Mouse (Mus musculus) lung, embryonic 15.5 days (tissue): Measurements from ENCODE around the gene Gm16867. TPM values are rescaled to one million over a fixed set of nuclear protein-coding genes. Genes with fewer than 3 reads are reported as not detected.
"Not testable (repeated sequence)": the region's sequence is repeated elsewhere in the genome, so short reads cannot be mapped to it uniquely, and the experiment has no call there.

Source experiments
- ATAC-seq: fragments of 200-750 bp; cut with Nextera tagmentation; 2 replicates; pipeline ENCODE4 v1.8.0; 2017; ENCODE audit warnings: moderate number of reproducible peaks, borderline replicate concordance; ENCODE audit not compliant: low FRiP score, low TSS enrichment; ENCODE audit errors: extremely low read depth
- H3K27ac ChIP-seq: fragments of 300-500 bp; sonication (generic); 2 replicates; pipeline ENCODE4 v1.5.1; 2015; ENCODE audit warnings: moderate library complexity, mild to moderate bottlenecking, inconsistent platforms
- H3K27me3 ChIP-seq: fragments of 300-500 bp; sonication (generic); 2 replicates; pipeline ENCODE4 v1.6.1; 2015; ENCODE audit warnings: inconsistent platforms
- H3K36me3 ChIP-seq: fragments of 300-500 bp; sonication (generic); 2 replicates; pipeline ENCODE4 v1.6.1; 2015; ENCODE audit warnings: inconsistent platforms
- H3K4me1 ChIP-seq: fragments of 300-500 bp; sonication (generic); 2 replicates; pipeline ENCODE4 v1.6.1; 2015; ENCODE audit warnings: inconsistent platforms
- H3K4me2 ChIP-seq: fragments of 300-500 bp; sonication (generic); 2 replicates; pipeline ENCODE4 v1.6.1; 2015; ENCODE audit warnings: inconsistent platforms, mild to moderate bottlenecking, moderate library complexity
- H3K4me3 ChIP-seq: fragments of 300-500 bp; sonication (generic); 2 replicates; pipeline ENCODE4 v1.5.1; 2015; ENCODE audit warnings: mild to moderate bottlenecking, inconsistent platforms
- H3K9ac ChIP-seq: fragments of 300-500 bp; sonication (generic); 2 replicates; pipeline ENCODE4 v1.6.1; 2015; ENCODE audit warnings: inconsistent platforms
- H3K9me3 ChIP-seq: fragments of 300-500 bp; sonication (generic); 2 replicates; pipeline ENCODE4 v1.6.1; 2016; ENCODE audit warnings: inconsistent platforms
- WGBS: fragments of 180-500 bp; shearing (Covaris S2); methylation state at CpG from one replicate; pipeline ENCODE4 v1.1.7; 2015; 5-methylcytosine and 5-hydroxymethylcytosine counted together
- polyA plus RNA-seq: library from polyadenylated mRNA; unstranded; fragments of >200 nt; fragmentation: Nextera tagmentation; extraction: Ambion mirVana; gene quantifications from 2 replicates; pipeline ENCODE4 v1.2.1, GENCODE M21; 2015

Gm16867 gene
- polyA plus RNA-seq: not detected in 2 replicates

DNA sequence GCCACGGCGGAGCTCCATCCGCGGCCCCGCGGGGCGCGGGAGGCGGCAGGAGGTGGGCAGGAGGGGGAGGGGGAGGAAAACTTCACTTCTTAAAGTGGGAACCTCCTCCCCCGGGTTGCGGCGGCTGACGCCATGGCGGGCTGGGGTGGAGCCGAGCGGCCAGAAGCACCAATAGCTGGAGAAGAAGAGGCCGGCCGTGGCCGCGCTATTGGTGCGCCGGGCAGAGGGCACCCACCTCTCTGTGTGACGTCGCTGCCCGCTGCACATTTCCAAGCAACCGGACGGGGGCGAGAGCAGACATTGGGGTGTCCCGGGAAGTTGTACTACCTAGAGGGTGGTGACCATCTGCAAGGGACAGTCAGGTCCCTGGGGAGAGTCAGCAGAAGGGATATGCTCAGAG lies at the start of gene Gm16867:
Gene Gm16867 (minus strand): TSS at position 189 of the 400 bp plus-strand sequence.
- not testable (repeated sequence) for H3K9me3 ChIP-seq, H3K27me3 ChIP-seq
- WGBS: no CpG with 5 or more reads among the region's 29 CpGs

GRCm38 (mm10) chr14:69547310-69547709 lies 44.1 kb upstream of the Gm16867 start:
- H3K4me2 ChIP-seq, H3K4me3 ChIP-seq, H3K9ac ChIP-seq, H3K27me3 ChIP-seq, ATAC-seq, H3K27ac ChIP-seq, H3K4me1 ChIP-seq, H3K36me3 ChIP-seq, H3K9me3 ChIP-seq: not testable (repeated sequence)
- no CpG with 5 or more reads among the region's 4 CpGs for WGBS

More for the DNA sequence above, at the start of gene Gm16867:
- H3K9ac ChIP-seq, H3K36me3 ChIP-seq, H3K4me1 ChIP-seq, H3K27ac ChIP-seq, H3K4me2 ChIP-seq, H3K4me3 ChIP-seq: not testable (repeated sequence)
- ATAC-seq: peak; percentile 99

- not testable (repeated sequence) for H3K27me3 ChIP-seq, H3K9ac ChIP-seq, H3K27ac ChIP-seq, H3K4me2 ChIP-seq, H3K4me1 ChIP-seq, ATAC-seq, H3K9me3 ChIP-seq, H3K4me3 ChIP-seq, H3K36me3 ChIP-seq
- WGBS: no CpG with 5 or more reads among the region's 2 CpGs
These were observed 41.9 kb upstream of the Gm16867 start for GRCm38 (mm10) chr14:69545052-69545451.

GRCm38 (mm10) chr14:69544033-69544432 lies 40.9 kb upstream of the Gm16867 start:
- no CpG with 5 or more reads among the region's 7 CpGs for WGBS

GRCm38 (mm10) chr14:69542695-69543094 lies 39.5 kb upstream of the Gm16867 start:
- WGBS: no CpG with 5 or more reads among the region's 7 CpGs
- H3K4me3 ChIP-seq, H3K27me3 ChIP-seq, H3K36me3 ChIP-seq, H3K9me3 ChIP-seq, H3K27ac ChIP-seq, ATAC-seq, H3K4me2 ChIP-seq, H3K9ac ChIP-seq, H3K4me1 ChIP-seq: not testable (repeated sequence)

More at GRCm38 (mm10) chr14:69544033-69544432, 40.9 kb upstream of the Gm16867 start:
- not testable (repeated sequence) for H3K27ac ChIP-seq, H3K9ac ChIP-seq, H3K27me3 ChIP-seq, H3K9me3 ChIP-seq, ATAC-seq, H3K4me3 ChIP-seq, H3K36me3 ChIP-seq, H3K4me2 ChIP-seq, H3K4me1 ChIP-seq

DNA sequence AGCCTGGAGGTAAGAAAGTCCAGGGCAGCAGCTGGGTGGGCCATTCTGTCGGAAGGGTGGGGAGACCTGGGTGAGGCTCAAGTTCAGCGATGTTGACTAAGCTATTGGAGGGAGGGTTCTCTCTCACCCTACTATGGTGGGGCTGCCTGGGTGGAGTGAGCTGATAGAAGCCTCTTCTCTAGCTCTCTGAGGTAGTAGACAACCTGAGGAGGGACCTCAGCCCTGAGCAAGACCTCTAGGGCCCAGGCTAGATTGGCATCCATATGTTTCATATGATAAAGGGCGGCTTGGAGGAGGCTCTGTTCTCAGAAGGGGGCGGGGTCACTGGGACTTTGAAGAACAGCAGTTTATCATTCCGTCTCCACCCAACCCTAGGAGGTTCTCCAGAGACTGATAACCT lies 37.0 kb upstream of the Gm16867 start:
- no CpG with 5 or more reads among the region's 5 CpGs for WGBS
- not testable (repeated sequence) for H3K9me3 ChIP-seq, H3K27me3 ChIP-seq, H3K36me3 ChIP-seq, H3K4me1 ChIP-seq, H3K9ac ChIP-seq, H3K4me3 ChIP-seq, H3K4me2 ChIP-seq, H3K27ac ChIP-seq
- ATAC-seq: peak; percentile 74; the same call in 1 of the 2 replicates

GRCm38 (mm10) chr14:69536539-69536938 lies 33.4 kb upstream of the Gm16867 start:
- ATAC-seq, H3K9ac ChIP-seq, H3K36me3 ChIP-seq, H3K27ac ChIP-seq, H3K4me1 ChIP-seq, H3K27me3 ChIP-seq, H3K9me3 ChIP-seq, H3K4me2 ChIP-seq, H3K4me3 ChIP-seq: not testable (repeated sequence)
- no CpG with 5 or more reads among the region's 7 CpGs for WGBS

GRCm38 (mm10) chr14:69526202-69526601 lies 23.0 kb upstream of the Gm16867 start:
- not testable (repeated sequence) for H3K36me3 ChIP-seq, H3K4me3 ChIP-seq, H3K9me3 ChIP-seq, H3K4me2 ChIP-seq, H3K27ac ChIP-seq, H3K27me3 ChIP-seq, H3K4me1 ChIP-seq, H3K9ac ChIP-seq, ATAC-seq
- no CpG with 5 or more reads among the region's 1 CpGs for WGBS

DNA sequence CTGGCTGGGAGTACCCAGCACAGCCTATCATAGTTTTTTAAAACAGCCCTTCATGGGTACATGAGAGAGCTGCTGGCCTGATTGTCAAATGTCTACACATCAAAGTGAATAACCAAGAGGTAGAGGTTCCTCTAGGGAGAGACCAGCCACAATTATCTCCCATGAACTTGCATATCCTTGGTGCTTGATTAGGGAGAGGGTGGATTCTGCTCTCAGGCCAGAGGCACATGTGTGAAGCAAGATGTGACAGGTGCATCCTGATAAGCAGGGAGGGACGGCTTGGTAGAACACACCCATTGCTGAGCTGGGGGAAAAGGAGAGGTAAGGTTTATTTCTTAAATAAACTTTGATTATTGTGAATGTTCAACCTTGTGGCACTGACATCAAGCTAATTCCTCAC lies 19.8 kb upstream of the Gm16867 start:
- WGBS: no CpG with 5 or more reads among the region's 1 CpGs

DNA sequence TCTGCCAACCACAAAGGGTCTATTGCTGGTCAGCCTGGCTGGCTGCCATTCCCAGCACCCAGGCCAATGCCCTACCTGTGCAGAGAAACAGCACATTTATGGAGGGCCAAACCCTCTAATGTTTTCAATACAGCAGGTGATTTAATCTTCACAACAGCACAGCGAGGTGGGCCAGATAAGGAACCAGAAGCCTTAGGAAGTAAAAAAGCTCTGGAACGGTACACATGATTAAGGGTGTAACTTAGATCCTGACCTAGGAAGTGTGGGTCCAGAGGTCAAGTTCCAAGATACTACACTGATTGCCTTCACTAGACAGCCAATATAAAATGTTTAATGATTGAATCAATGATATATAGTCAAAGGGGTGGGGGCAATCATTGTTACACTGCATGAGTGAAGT lies 17.6 kb upstream of the Gm16867 start:
- not testable (repeated sequence) for ATAC-seq, H3K27ac ChIP-seq, H3K4me2 ChIP-seq, H3K36me3 ChIP-seq, H3K4me1 ChIP-seq, H3K27me3 ChIP-seq, H3K9ac ChIP-seq, H3K9me3 ChIP-seq, H3K4me3 ChIP-seq
- WGBS: no CpG with 5 or more reads among the region's 2 CpGs

More for the DNA sequence above, 19.8 kb upstream of the Gm16867 start:
- H3K4me2 ChIP-seq, H3K27me3 ChIP-seq, H3K4me1 ChIP-seq, H3K9ac ChIP-seq, H3K9me3 ChIP-seq, ATAC-seq, H3K4me3 ChIP-seq, H3K27ac ChIP-seq, H3K36me3 ChIP-seq: not testable (repeated sequence)

DNA sequence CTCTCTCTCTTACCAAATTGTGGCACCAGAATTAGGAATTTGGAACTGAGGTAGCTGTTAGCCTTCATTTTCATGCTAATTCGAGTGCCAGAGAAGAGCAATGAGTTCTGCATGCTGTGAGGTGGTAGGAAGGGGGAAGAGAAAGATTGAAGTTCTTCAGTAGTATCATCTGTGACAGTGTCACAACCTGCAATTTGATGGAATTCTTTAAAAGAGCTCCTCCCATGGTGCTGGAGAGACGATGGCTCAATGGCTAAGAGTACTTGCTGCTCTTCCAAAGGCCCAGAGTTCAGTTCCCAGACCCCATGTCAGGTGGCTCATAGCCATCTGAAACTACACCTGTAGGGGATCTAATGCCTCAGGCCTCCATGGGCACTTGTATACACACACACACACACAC lies 9.3 kb upstream of the Gm16867 start, which contains the start of gene Gm27179:
Gene Gm27179 (minus strand): TSS at position 101 of the 400 bp plus-strand sequence.
- not testable (repeated sequence) for H3K27ac ChIP-seq, H3K27me3 ChIP-seq, H3K4me1 ChIP-seq, H3K36me3 ChIP-seq, H3K9me3 ChIP-seq, ATAC-seq, H3K4me2 ChIP-seq, H3K9ac ChIP-seq, H3K4me3 ChIP-seq
- WGBS: no CpG with 5 or more reads among the region's 2 CpGs

DNA sequence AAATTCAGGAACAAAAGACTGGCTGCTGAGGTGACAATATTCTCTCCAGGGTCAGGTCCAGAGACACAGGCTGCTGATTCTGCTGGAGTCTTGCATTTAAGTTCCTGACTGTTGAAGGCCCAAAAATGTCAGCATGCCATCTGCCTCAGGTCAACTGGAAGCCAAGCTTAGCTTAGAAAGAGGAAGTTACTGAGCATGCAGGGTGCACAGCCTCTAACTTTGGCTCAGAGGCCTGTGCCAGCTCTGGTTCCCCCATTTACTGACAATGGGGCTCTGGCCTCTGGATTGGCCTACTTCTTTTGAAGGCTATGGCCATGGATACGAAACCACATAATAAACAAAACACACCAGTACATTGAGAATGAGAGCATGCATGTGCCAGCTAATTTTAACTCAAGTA lies 3.8 kb upstream of the Gm16867 start:
- not testable (repeated sequence) for ATAC-seq
- WGBS: no CpG with 5 or more reads among the region's 1 CpGs

More for the DNA sequence above, 3.8 kb upstream of the Gm16867 start:
- not testable (repeated sequence) for H3K27ac ChIP-seq, H3K9ac ChIP-seq, H3K4me3 ChIP-seq, H3K27me3 ChIP-seq, H3K4me1 ChIP-seq, H3K9me3 ChIP-seq, H3K36me3 ChIP-seq, H3K4me2 ChIP-seq
